Mouse (Mus musculus) limb, embryonic 13.5 days (tissue): Measurements from ENCODE around the gene Srprb. TPM values are rescaled to one million over a fixed set of nuclear protein-coding genes. Genes with fewer than 3 reads are reported as not detected.

Experiments
- polyA plus RNA-seq: library from polyadenylated mRNA; unstranded; fragments of >200 nt; fragmentation: Nextera tagmentation; extraction: Ambion mirVana; gene quantifications from 2 replicates; pipeline ENCODE4 v1.2.1, GENCODE M21; 2015

Gene Srprb
- polyA plus RNA-seq, 1 experiment from 2014 or later = 66.9 TPM

Other genes starting within 250 kb of the Srprb start
- 2.2 and 2.5 TPM in 2 replicates for gene Slco2a1, start 213.4 kb downstream of the Srprb start, polyA plus RNA-seq
- 5.6 and 6.1 TPM in 2 replicates for gene Rab6b, start 90.3 kb downstream of the Srprb start, polyA plus RNA-seq
- gene Gm20425, start 28.2 kb upstream of the Srprb start, polyA plus RNA-seq = 1.2 and 1.3 TPM in 2 replicates
- 14.7 and 22.8 TPM in 2 replicates for gene Trf, start 28.3 kb upstream of the Srprb start, polyA plus RNA-seq
- 2.5 and 3.0 TPM in 2 replicates for gene 1300017J02Rik, start 102.9 kb upstream of the Srprb start, polyA plus RNA-seq
- 70.8 and 73.2 TPM in 2 replicates for gene Topbp1, start 103.1 kb upstream of the Srprb start, polyA plus RNA-seq
- gene Cdv3, start 163.7 kb upstream of the Srprb start, polyA plus RNA-seq = 121 and 122 TPM in 2 replicates